Mouse (Mus musculus): Measurements from ENCODE around the gene AF366264.
"Not testable (repeated sequence)": the region's sequence is repeated elsewhere in the genome, so short reads cannot be mapped to it uniquely, and the experiment has no call there.

GRCm38 (mm10) chr8:13838289-13838688 is at the start of gene AF366264:
- not testable (repeated sequence) for TF ChIP-seq CTCF (IDR thresholded peaks at IDR 0.05; ENCODE audit: borderline replicate concordance, extremely low read depth, insufficient read depth, insufficient read length); POLR2A (IDR thresholded peaks at IDR 0.05; ENCODE audit: borderline replicate concordance, extremely low read depth, insufficient read depth, insufficient read length, poor library complexity, severe bottlenecking)

All from brain, embryonic 14.5 days (tissue).